In genomic region chr13:3947267-3947666, GRCm38 (mm10) we compare ENCODE assay signal across 39 mouse cellular contexts. TPM values are rescaled to one million over a fixed set of nuclear protein-coding genes. Genes with fewer than 3 reads are reported as not detected.
"Had no signal": no experiment of that assay in that cellular context is flagged by ENCODE, and none has a peak within 500 bp of the region (broad histone marks: within the 10 kb centered on the region; RNA-seq: fewer than 3 reads in every experiment).

No protein-coding gene starts in this region.

- ATAC-seq: inflammation-experienced regulatory T-cells, adult 6 months; intestine, embryonic 15.5 days; intestine, postnatal 0 days; liver, embryonic 12.5 days had no signal

- H3K9ac ChIP-seq: heart, embryonic 12.5 days; hindbrain, embryonic 13.5 days; hindbrain, embryonic 15.5 days; intestine, embryonic 15.5 days; limb, embryonic 13.5 days; limb, embryonic 15.5 days; liver, embryonic 12.5 days; liver, embryonic 14.5 days had no signal

- H3K36me3 ChIP-seq: heart, embryonic 10.5 days; heart, embryonic 12.5 days; hindbrain, embryonic 10.5 days; hindbrain, embryonic 13.5 days; hindbrain, embryonic 15.5 days; intestine, embryonic 15.5 days; limb, embryonic 13.5 days; limb, embryonic 15.5 days; liver, embryonic 12.5 days had no signal

- H3K27ac ChIP-seq: gastrocnemius, adult 2 months; heart, embryonic 10.5 days; hindbrain, embryonic 10.5 days; hindbrain, embryonic 13.5 days; hindbrain, embryonic 15.5 days; intestine, embryonic 15.5 days; layer of hippocampus, adult 2 months; left cerebral cortex, adult 2 months; limb, embryonic 13.5 days; limb, embryonic 15.5 days; liver, embryonic 12.5 days; liver, embryonic 14.5 days had no signal

- H3K4me3 ChIP-seq: gastrocnemius, adult 2 months; heart, embryonic 10.5 days; heart, embryonic 12.5 days; hindbrain, embryonic 10.5 days; hindbrain, embryonic 13.5 days; hindbrain, embryonic 15.5 days; intestine, embryonic 15.5 days; layer of hippocampus, adult 2 months; left cerebral cortex, adult 2 months; limb, embryonic 13.5 days; limb, embryonic 15.5 days; liver, embryonic 12.5 days had no signal

- DNase-seq: gastrocnemius, adult 2 months; gastrocnemius, postnatal 10 days; gastrocnemius, postnatal 25 days; heart, adult 18-20 months; heart, postnatal 10 days; heart, postnatal 4 days; kidney, adult 18-20 months; kidney, adult 8-10 months; kidney, postnatal 10 days; kidney, postnatal 25 days; kidney, postnatal 4 days; left cerebral cortex, postnatal 4 days had no signal

- H3K27me3 ChIP-seq: heart, embryonic 12.5 days; hindbrain, embryonic 13.5 days; hindbrain, embryonic 15.5 days; intestine, embryonic 15.5 days; limb, embryonic 15.5 days; liver, embryonic 12.5 days had no signal

- H3K9me3 ChIP-seq: heart, embryonic 10.5 days; heart, embryonic 12.5 days; hindbrain, embryonic 10.5 days; hindbrain, embryonic 13.5 days; hindbrain, embryonic 15.5 days; intestine, embryonic 15.5 days; limb, embryonic 13.5 days; limb, embryonic 15.5 days had no signal

- H3K4me1 ChIP-seq: heart, embryonic 10.5 days; heart, embryonic 12.5 days; hindbrain, embryonic 10.5 days; hindbrain, embryonic 13.5 days; hindbrain, embryonic 15.5 days; intestine, embryonic 15.5 days; limb, embryonic 15.5 days; liver, embryonic 12.5 days had no signal

- H3K4me2 ChIP-seq: heart, embryonic 12.5 days; hindbrain, embryonic 13.5 days; hindbrain, embryonic 15.5 days; intestine, embryonic 15.5 days; limb, embryonic 13.5 days; limb, embryonic 15.5 days; liver, embryonic 12.5 days had no signal

RNA-seq across cellular contexts. Expression of gene Ucn3, which starts 2.1 kb away (rescaled TPM):
- total RNA-seq: gastrocnemius, adult 2 months; gastrocnemius, postnatal 10 days; gastrocnemius, postnatal 25 days; gastrocnemius, postnatal 4 days; granulocyte monocyte progenitor cell, adult 5-6 weeks; heart, adult 18-20 months; heart, adult 8-10 months; heart, postnatal 10 days; heart, postnatal 25 days; heart, postnatal 4 days; layer of hippocampus, adult 2 months; layer of hippocampus, postnatal 10 days; layer of hippocampus, postnatal 25 days; left cerebral cortex, postnatal 14 days; liver, adult 2 months had no signal
- polyA plus RNA-seq: heart, embryonic 10.5 days; heart, embryonic 12.5 days; heart, embryonic 14.5 days; heart, embryonic 16.5 days; hindbrain, embryonic 10.5 days; hindbrain, embryonic 13.5 days; hindbrain, embryonic 15.5 days; inflammation-experienced regulatory T-cells, adult 6 months; kidney, embryonic 14.5 days; kidney, embryonic 16.5 days; limb, embryonic 11.5 days; limb, embryonic 15.5 days; liver, adult 2 months; liver, embryonic 12.5 days; liver, embryonic 14.5 days had no signal

RNA-seq across cellular contexts. Expression of gene Tubal3, which starts 29.2 kb away (rescaled TPM):
- total RNA-seq: gastrocnemius, adult 2 months; gastrocnemius, postnatal 10 days; gastrocnemius, postnatal 25 days; gastrocnemius, postnatal 4 days; granulocyte monocyte progenitor cell, adult 5-6 weeks; heart, adult 18-20 months; heart, adult 8-10 months; heart, postnatal 10 days; heart, postnatal 25 days; heart, postnatal 4 days; layer of hippocampus, adult 2 months; layer of hippocampus, postnatal 10 days; layer of hippocampus, postnatal 25 days; left cerebral cortex, adult 2 months; left cerebral cortex, postnatal 14 days; left cerebral cortex, postnatal 4 days; liver, adult 2 months had no signal
- polyA plus RNA-seq: heart, embryonic 10.5 days; heart, embryonic 12.5 days; heart, embryonic 14.5 days; hindbrain, embryonic 13.5 days; kidney, embryonic 14.5 days; kidney, embryonic 16.5 days; limb, embryonic 11.5 days; limb, embryonic 13.5 days; limb, embryonic 15.5 days; liver, adult 2 months; liver, embryonic 12.5 days; liver, embryonic 14.5 days had no signal
